Mouse (Mus musculus) midbrain, embryonic 13.5 days (tissue): ENCODE measurements around the gene Cntn5. TPM values are rescaled to one million over a fixed set of nuclear protein-coding genes. Genes with fewer than 3 reads are reported as not detected.

Experiments used
- ATAC-seq: fragments of 200-750 bp; cut with Nextera tagmentation; 2 replicates; pipeline ENCODE4 v1.8.0; 2017; ENCODE audit warnings: mild to moderate bottlenecking, moderate TSS enrichment, moderate library complexity
- H3K27ac ChIP-seq: fragments of 300-500 bp; sonication (generic); 2 replicates; pipeline ENCODE4 v1.5.1; 2015; ENCODE audit warnings: inconsistent platforms, mild to moderate bottlenecking, moderate library complexity
- H3K27me3 ChIP-seq: fragments of 300-500 bp; sonication (generic); 2 replicates; pipeline ENCODE4 v1.6.1; 2015; ENCODE audit warnings: mild to moderate bottlenecking, inconsistent platforms
- H3K36me3 ChIP-seq: fragments of 300-500 bp; sonication (generic); 2 replicates; pipeline ENCODE4 v1.6.1; 2015; ENCODE audit warnings: mild to moderate bottlenecking, inconsistent platforms
- H3K4me1 ChIP-seq: fragments of 300-500 bp; sonication (generic); replicated peaks from 2 replicates; pipeline ENCODE4 v1.6.1; 2015; ENCODE audit warnings: inconsistent platforms
- H3K4me2 ChIP-seq: fragments of 300-500 bp; sonication (generic); replicated peaks from 2 replicates; pipeline ENCODE4 v1.6.1; 2015; ENCODE audit warnings: moderate library complexity, mild to moderate bottlenecking, inconsistent platforms
- H3K4me3 ChIP-seq: fragments of 300-500 bp; sonication (generic); replicated peaks from 2 replicates; pipeline ENCODE4 v1.5.1; 2015; ENCODE audit warnings: mild to moderate bottlenecking, inconsistent platforms
- H3K9ac ChIP-seq: fragments of 300-500 bp; sonication (generic); replicated peaks from 2 replicates; pipeline ENCODE4 v1.6.1; 2015; ENCODE audit warnings: mild to moderate bottlenecking, inconsistent platforms
- H3K9me3 ChIP-seq: fragments of 300-500 bp; sonication (generic); 2 replicates; pipeline ENCODE4 v1.6.1; 2016; ENCODE audit warnings: mild to moderate bottlenecking, inconsistent platforms
- WGBS: fragments of 180-500 bp; shearing (Covaris S2); methylation state at CpG from one replicate; pipeline ENCODE4 v1.1.7; 2015; 5-methylcytosine and 5-hydroxymethylcytosine counted together
- polyA plus RNA-seq: library from polyadenylated mRNA; unstranded; fragments of >200 nt; fragmentation: Nextera tagmentation; extraction: Ambion mirVana; gene quantifications from 2 replicates; pipeline ENCODE4 v1.2.1, GENCODE M21; 2015

Cntn5 gene
- polyA plus RNA-seq, 1 experiment from 2014 or later = 7.7 TPM

DNA sequence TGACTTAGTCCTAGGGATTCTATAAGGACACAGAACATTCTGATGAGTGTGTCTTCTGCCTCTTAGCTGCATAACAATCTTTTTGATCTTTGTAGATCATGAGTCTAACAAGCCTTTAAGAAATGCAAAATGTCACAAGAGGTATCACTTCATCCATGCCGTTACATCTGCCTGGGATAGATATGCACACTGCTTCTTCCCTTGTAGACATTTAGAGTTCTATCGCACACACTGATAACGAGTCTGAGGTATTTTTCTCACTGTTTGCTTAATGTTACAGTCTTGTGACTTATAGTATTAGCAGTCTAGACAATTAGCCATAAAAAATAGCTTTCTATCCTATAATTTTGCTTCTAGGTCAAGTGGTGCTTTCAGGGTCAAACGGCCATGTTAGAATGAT, 522.9 kb downstream of the Cntn5 start:
- Histone ChIP-seq H3K9ac (no peak overlapping the region), H3K27ac (no peak overlapping the region), H3K36me3 (no peaks in the 10 kb centered on the region), H3K4me3 (no peak overlapping the region), H3K27me3 (no peaks in the 10 kb centered on the region), H3K4me1 (no peaks in the 10 kb centered on the region), H3K4me2 (no peak overlapping the region), H3K9me3 (no peaks in the 10 kb centered on the region)
- no peak for ATAC-seq
- 96% methylated on average over 4 of the region's 4 CpGs for WGBS

DNA sequence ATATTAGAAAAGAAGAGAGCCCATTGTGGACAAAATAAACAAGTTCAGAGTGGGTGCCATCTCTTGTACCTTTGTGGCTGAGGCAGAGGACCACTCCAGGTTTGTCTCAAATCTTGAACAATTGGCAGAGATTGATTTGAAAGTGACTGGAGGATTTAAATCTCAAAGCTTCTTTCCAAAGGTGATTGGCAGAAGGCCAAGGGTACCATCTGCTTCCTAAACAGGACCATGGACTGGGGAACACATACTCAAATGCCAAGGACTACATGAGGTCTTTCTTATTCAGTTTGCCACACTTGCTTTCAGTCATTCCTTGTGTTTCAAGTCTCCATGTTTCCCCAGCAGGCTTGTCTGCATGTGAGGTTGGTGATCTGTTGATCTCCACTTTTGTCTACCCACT, 528.3 kb downstream of the Cntn5 start:
- Histone ChIP-seq H3K4me1 (no peaks in the 10 kb centered on the region), H3K9me3 (no peaks in the 10 kb centered on the region), H3K4me3 (no peak overlapping the region), H3K4me2 (no peak overlapping the region), H3K9ac (no peak overlapping the region), H3K36me3 (no peaks in the 10 kb centered on the region), H3K27ac (no peak overlapping the region), H3K27me3 (no peaks in the 10 kb centered on the region)
- ATAC-seq = no peak

DNA sequence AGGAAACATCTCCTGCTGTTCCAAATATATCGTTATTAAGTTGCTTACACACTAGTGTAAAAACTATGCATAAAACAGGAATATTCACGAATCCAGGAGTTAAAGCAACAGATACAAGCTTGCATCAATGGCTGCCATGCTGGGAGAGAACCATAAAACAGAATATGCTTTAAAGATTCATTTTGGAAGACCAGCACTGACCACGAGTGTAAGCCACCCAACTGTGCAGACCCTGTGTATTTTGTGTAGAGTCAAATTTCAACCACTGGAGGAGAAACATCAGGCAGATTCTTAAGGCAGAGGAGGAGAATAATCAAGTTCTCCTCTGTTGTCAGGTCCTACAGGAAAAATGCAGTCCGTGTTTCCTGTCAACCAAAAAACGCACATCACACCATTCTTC, 535.6 kb downstream of the Cntn5 start:
- Histone ChIP-seq H3K4me1 (no peaks in the 10 kb centered on the region), H3K4me2 (no peak overlapping the region), H3K4me3 (no peak overlapping the region), H3K27ac (no peak overlapping the region), H3K9ac (no peak overlapping the region), H3K27me3 (no peaks in the 10 kb centered on the region), H3K9me3 (no peaks in the 10 kb centered on the region), H3K36me3 (no peaks in the 10 kb centered on the region)
- 81% methylated on average over 5 of the region's 5 CpGs for WGBS
- no peak for ATAC-seq

DNA sequence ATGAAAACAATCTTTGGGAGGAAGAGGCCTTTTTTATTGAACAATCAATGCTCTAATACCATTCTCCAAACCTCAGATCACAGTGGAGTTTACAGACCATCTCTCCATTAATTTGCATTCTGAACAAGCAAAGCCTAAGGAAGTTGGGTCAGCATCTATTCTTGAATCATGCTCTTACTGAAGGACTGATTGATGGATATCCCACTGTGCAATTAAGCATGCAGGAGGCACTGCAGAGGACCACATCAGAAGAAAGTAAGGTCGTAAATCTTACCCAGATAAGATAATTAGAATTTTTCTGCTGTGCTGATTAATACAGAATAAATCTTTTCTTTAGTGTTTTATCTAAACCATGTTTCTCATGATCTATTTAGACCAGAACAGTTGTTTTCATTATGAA, 536.2 kb downstream of the Cntn5 start:
- H3K9me3 ChIP-seq = no peaks in the 10 kb centered on the region
- WGBS = 46% methylated on average over 1 of the region's 1 CpGs
- no peak overlapping the region for H3K27ac ChIP-seq
- no peak overlapping the region for H3K9ac ChIP-seq
- no peak overlapping the region for H3K4me2 ChIP-seq
- no peaks in the 10 kb centered on the region for H3K36me3 ChIP-seq
- H3K4me1 ChIP-seq = no peaks in the 10 kb centered on the region
- H3K27me3 ChIP-seq = no peaks in the 10 kb centered on the region
- ATAC-seq = no peak
- H3K4me3 ChIP-seq = no peak overlapping the region

DNA sequence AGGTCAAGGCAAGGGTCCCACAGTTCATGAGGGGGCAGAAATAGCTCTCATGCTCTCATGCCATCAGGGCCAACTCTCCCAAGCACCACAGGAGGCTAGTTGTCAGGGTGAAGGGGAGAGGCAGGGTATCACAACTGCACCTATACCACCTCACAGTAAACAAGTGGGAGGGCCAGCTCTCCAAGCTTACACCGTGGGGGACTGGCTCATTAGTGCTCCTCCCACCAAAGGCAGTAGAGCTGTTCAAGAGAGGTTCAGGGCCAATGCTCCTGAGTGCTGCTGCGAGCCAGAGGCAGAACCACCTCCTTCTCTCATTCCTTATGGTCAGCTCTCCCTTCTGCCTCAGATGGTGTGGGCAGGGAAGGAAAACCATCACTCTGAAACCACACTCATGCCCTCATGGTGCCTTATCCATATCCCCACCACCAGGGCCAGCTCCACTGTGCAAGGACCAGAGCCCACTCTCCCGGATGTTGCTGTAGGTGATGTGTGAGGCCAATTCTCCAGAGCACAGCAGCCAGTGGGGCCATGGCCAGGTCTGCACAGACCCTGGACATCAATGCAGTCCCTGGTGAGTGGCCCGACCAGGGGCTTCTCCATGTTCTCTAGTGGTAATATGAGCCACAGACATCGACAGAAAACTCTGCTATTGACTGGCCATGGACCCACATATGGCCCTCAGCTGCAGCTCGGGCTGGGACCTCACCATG, 538.2 kb downstream of the Cntn5 start:
- WGBS = 72% methylated on average over 6 of the region's 6 CpGs
- H3K27me3 ChIP-seq = no peaks in the 10 kb centered on the region
- no peak overlapping the region for H3K4me3 ChIP-seq
- no peak overlapping the region for H3K4me2 ChIP-seq
- H3K36me3 ChIP-seq = no peaks in the 10 kb centered on the region
- H3K9me3 ChIP-seq = no peaks in the 10 kb centered on the region
- peak; percentile 37; the same call in 1 of the 2 replicates for ATAC-seq
- no peaks in the 10 kb centered on the region for H3K4me1 ChIP-seq
- H3K9ac ChIP-seq = no peak overlapping the region
- H3K27ac ChIP-seq = no peak overlapping the region

DNA sequence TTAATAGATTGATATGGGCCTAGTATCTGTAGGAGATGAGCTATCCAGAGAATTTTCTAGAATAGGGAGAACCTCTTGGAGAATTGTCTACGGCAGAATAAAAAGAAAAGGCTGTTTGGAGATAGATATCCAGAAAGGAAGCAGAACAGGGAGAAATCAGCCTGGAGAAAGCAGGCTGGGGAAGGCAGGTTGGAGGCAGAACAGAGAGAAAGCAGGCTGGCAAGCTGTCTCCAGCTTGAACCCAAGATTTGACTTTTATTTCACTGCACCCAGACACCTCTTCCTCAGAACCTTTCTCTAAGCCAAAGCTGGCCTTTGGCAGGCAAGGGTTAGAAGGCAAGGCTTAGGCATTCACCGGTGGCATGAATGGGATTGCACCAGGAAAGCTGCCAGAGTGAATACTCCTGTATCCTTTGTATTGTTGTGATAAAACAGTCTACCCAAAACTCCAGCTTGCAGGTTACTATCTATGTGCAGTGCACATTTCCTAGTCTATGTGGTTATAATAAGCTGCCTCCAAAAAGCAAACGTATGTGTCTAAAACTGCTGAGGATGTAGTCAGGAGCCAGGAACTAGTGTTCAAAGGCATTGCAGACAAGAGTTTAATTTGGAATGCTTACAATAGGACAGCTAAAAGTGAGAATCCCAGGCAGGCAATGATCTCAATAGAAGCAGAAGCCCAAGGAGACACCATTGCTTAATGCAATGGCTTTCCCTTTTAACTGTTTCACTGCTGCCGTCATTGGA, 553.5 kb downstream of the Cntn5 start:
- Histone ChIP-seq H3K4me3 (no peak overlapping the region), H3K36me3 (no peaks in the 10 kb centered on the region), H3K27me3 (no peaks in the 10 kb centered on the region), H3K9me3 (no peaks in the 10 kb centered on the region), H3K27ac (no peak overlapping the region), H3K4me2 (no peak overlapping the region), H3K4me1 (no peaks in the 10 kb centered on the region), H3K9ac (no peak overlapping the region)
- 79% methylated on average over 4 of the region's 4 CpGs for WGBS
- ATAC-seq = no peak

DNA sequence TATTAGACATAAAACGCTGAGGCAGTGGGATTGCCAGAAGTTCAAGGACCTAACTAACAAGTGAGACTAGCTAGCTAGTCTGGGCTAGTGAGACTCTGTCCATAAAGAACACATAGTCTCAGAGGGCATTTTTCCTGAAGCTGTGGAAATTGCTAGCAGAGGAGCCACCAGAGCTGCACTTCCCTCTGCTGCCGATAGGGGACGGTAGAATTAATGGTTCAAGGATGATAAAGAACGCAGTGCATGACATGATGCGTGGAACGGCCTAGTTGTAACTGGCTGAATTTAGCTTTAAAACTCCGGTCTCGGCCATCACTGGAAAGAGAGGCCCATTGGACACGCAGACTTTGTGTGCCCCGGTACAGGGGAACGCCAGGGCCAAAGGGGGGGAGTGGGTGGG, 555.8 kb downstream of the Cntn5 start:
- no peak overlapping the region for H3K4me3 ChIP-seq
- H3K4me1 ChIP-seq = no peaks in the 10 kb centered on the region
- no peak overlapping the region for H3K9ac ChIP-seq
- H3K9me3 ChIP-seq = no peaks in the 10 kb centered on the region
- H3K4me2 ChIP-seq = no peak overlapping the region
- H3K36me3 ChIP-seq = no peaks in the 10 kb centered on the region
- H3K27ac ChIP-seq = no peak overlapping the region
- no peak for ATAC-seq
- H3K27me3 ChIP-seq = no peaks in the 10 kb centered on the region
- 86% methylated on average over 8 of the region's 11 CpGs for WGBS

DNA sequence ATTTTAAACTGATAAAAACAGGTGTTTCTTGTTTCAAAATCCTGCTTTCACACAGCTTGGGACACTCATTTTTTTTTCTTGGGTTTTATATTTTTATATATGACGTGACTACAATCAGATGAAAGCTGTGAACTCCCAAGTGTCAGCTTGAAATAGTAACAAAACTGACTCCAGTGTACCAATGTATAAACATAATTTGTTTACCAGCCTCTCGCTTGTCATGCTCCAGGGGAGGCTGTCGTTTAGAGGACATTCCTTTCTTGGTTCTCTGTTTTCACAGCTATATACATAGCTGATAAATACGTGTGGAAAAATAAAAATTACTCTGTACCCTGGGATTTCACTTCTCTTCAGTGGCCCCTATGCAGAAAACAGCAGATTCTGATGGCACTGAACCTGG, 556.4 kb downstream of the Cntn5 start:
- H3K27ac ChIP-seq = no peak overlapping the region
- H3K36me3 ChIP-seq = no peaks in the 10 kb centered on the region
- no peaks in the 10 kb centered on the region for H3K27me3 ChIP-seq
- ATAC-seq = no peak
- no peak overlapping the region for H3K9ac ChIP-seq
- no peaks in the 10 kb centered on the region for H3K4me1 ChIP-seq
- H3K4me3 ChIP-seq = no peak overlapping the region
- H3K9me3 ChIP-seq = no peaks in the 10 kb centered on the region
- whole genome bisulfite sequencing = 83% methylated on average over 4 of the region's 4 CpGs
- no peak overlapping the region for H3K4me2 ChIP-seq

DNA sequence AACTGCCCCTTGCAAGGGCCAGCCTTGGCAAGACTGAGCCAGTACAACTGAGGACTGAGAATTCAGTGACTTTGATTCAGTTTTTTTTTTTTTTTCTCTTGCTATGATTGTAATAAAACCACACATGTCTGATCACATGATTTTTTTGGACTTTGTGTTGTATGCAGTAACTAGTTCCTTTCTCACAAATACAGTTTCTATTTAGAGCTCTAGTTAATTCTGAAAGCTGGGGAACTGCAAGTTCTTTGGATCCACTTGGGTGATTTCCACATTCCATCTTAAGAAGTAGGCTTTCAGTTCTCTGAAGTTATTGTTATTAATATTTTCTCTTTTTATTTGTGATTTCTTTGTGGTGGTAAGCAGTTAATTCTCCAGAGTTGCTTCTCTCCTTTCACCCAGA, 563.8 kb downstream of the Cntn5 start:
- H3K4me1 ChIP-seq = no peaks in the 10 kb centered on the region
- no peak overlapping the region for H3K9ac ChIP-seq
- no peak overlapping the region for H3K4me2 ChIP-seq
- H3K9me3 ChIP-seq = no peaks in the 10 kb centered on the region
- H3K4me3 ChIP-seq = no peak overlapping the region
- H3K27ac ChIP-seq = no peak overlapping the region
- H3K36me3 ChIP-seq = no peaks in the 10 kb centered on the region
- H3K27me3 ChIP-seq = no peaks in the 10 kb centered on the region
- no peak for ATAC-seq

DNA sequence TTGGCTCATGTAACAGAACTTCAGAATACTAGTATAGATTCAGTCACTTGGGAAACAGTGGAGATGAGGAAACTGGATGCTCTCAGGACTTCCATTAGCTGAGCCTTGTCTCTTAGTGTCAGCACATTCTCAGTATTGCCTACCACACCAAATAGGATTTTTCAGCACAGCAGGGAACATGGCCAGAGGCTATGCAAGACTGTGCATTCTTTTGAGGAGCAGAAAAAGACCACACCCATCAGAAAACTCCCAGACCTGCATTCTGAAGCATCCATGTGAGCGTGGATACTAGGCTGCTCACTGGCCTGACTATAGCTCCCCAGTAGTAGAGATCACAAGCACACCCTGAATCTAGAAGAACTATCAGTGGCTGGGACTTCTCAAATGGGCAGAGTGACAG, 564.9 kb downstream of the Cntn5 start:
- Histone ChIP-seq H3K9ac (no peak overlapping the region), H3K4me1 (no peaks in the 10 kb centered on the region), H3K27ac (no peak overlapping the region), H3K27me3 (no peaks in the 10 kb centered on the region), H3K4me2 (no peak overlapping the region), H3K36me3 (no peaks in the 10 kb centered on the region), H3K9me3 (no peaks in the 10 kb centered on the region), H3K4me3 (no peak overlapping the region)
- ATAC-seq = no peak
- WGBS = 62% methylated on average over 1 of the region's 1 CpGs

DNA sequence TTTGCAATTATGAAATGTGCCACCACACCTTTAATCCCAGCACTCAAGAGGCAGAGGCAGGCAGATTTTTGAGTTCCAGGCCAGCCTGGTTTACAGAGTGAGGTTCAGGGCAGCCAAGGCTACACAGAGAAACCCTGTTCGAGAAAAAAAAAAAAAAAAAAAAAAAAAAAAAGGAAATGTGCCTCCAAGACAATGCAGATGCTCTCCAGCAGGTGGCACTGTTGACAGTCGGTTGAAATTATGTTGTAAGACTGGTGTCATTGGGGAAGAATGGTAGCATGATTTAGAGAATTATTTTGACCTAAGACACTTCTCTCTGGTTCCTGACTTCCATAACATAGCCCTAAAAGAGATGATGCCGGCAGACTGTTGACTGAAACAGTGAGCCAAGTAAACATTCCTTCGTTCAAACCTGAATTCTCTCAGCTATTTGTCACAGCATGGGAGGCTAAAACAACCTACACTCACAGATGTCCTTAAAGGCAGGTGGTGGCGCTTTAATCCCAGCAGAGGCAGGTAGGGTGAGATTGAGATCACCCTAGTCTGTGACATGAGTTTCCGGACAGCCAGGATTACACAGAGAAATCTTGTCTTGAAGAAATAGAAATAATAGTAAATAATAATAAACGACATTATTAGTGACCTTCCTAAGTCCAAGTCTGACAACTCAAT, 579.7 kb downstream of the Cntn5 start:
- no peaks in the 10 kb centered on the region for H3K4me1 ChIP-seq
- no peak; the same call in 1 of the 2 replicates for ATAC-seq
- H3K36me3 ChIP-seq = no peaks in the 10 kb centered on the region
- 43% methylated on average over 7 of the region's 7 CpGs for WGBS
- no peak overlapping the region for H3K27ac ChIP-seq
- no peak overlapping the region for H3K4me3 ChIP-seq
- H3K4me2 ChIP-seq = no peak overlapping the region
- H3K27me3 ChIP-seq = no peaks in the 10 kb centered on the region
- H3K9me3 ChIP-seq = no peaks in the 10 kb centered on the region
- H3K9ac ChIP-seq = no peak overlapping the region

DNA sequence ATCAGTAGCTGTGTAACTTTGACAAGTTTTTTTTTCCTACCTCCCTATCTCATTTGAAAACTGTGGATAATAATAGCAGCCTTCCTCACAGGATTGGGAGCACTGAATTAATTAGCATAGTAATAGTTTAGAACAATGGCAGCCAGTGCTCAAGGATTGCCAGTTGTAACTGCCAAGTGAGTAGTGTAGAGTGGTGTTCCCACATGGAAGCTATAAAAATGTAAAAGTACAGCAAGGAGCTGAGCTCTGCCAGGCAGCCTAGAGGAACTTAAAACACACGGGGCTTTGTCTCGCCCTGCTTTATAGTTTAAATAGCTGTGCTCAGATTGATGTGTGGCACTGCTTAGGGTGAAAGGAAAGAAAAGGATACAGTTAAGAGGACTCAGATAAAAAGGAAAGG, 635.2 kb downstream of the Cntn5 start:
- ATAC-seq = peak; percentile 97
- WGBS = 13% methylated on average over 2 of the region's 2 CpGs

More for the DNA sequence above, 635.2 kb downstream of the Cntn5 start:
- Histone ChIP-seq H3K27me3 (no peaks in the 10 kb centered on the region), H3K36me3 (no peaks in the 10 kb centered on the region), H3K27ac (peak overlapping the region; percentile 31), H3K4me3 (no peak overlapping the region), H3K9ac (no peak overlapping the region), H3K4me1 (peaks cover 12% of the 10 kb centered on the region), H3K4me2 (no peak overlapping the region), H3K9me3 (no peaks in the 10 kb centered on the region)
